Mouse (Mus musculus) embryo, embryonic 11 days (tissue): Measurements from ENCODE around the gene Gm40193.
"Not testable (repeated sequence)": the region's sequence is repeated elsewhere in the genome, so short reads cannot be mapped to it uniquely, and the experiment has no call there.

Source experiments
- DNase-seq: peaks from one replicate; pipeline ENCODE4 v3.0.0-alpha.2; 2015

Gene Gm40193

DNA sequence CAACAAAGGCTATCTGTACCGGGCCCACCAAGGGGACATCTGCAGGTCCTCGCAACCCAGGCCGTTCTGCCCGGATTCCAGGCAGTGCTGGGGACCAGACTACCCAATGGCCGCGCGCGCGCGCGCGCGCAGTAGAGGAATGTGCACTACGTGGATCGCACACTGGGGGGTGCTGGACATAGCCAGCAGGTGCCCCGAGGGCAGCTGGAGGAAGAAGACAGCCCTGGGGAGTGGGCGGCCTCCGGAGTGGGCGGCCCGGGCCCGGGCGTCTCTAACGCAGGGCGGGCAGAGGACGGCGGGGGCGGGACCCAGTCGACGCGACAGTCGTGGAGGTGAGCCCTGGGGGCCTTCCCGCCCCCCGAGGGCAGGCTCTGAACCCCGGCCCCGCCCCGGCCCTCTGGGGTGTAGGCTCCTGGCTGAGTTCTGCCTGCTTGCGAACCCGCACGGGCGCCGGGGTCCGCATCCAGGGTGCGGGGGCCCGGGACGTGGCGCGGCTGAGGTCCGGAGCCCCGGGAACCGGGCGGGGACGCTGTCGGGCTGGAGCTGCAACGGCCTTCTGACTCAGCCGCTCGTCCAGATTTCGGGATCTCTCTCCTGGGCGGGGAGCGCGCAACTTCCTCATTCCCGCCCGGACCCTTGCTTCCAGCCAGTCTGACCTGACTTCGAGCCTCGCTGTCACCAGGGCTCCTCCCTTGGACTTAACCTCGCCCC, 7.3 kb upstream of the Gm40193 start, which contains the start of gene Pld2:
Gene Pld2, plus strand, starts transcription at position 188 of the 711 bp plus-strand sequence.
- DNase-seq, result peak; percentile 94

DNA sequence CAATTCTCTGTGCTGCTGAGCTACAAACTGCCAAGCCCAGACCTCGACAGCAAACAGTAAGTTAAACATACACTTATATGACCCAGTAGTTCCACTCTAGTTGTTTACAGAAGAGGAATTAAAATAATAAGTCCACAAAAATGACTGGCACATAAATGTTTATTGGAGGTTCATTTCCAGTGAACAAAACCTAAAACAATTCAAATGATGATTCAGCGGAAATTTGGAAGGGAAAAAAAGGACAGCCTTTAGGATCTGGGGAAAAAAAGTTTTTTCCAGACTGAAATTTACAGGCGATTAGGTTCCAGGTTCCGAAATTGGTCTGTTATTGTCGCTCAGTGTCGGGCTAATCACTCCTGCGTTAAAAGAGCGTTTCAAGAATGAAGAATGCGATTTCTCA, 6.7 kb upstream of the Gm40193 start:
- DNase-seq, result no peak

DNA sequence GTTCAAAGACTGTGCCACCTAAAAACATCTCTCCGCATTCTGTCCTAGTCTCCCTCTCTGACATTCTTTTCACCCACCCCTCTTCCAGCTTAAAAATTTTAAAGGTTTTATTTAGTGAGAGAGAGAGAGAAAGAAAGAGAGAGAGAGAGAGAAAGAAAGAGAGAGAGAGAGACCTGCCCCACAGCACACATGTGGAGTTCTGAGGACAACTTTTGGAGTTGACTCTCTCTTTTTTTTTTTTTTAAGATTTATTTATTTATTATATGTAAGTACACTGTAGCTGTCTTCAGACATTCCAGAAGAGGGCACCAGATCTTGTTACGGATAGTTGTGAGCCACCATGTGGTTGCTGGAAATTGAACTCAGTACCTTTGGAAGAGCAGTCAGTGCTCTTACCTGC, 1.7 kb downstream of the Gm40193 start:
- DNase-seq, result not testable (repeated sequence)

DNA sequence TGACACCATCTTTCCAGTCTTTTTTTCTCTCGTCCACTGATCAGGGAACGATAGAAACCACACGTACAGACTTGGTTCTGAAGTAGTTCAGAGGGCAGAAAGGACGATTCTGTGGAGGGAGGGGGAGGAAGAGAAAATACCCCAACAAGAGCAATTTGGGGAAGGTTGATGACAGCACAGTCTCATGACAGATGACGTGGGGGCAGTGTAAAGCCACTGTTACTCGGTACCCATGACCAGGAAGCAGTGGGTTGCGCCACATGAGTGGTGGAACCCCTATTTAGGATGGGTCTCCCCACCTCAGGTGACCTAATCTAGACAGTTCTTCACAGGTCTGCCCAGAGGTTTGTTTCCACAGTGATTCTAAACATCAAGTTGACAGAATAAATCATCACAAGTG, 4.1 kb downstream of the Gm40193 start:
- no peak for DNase-seq

DNA sequence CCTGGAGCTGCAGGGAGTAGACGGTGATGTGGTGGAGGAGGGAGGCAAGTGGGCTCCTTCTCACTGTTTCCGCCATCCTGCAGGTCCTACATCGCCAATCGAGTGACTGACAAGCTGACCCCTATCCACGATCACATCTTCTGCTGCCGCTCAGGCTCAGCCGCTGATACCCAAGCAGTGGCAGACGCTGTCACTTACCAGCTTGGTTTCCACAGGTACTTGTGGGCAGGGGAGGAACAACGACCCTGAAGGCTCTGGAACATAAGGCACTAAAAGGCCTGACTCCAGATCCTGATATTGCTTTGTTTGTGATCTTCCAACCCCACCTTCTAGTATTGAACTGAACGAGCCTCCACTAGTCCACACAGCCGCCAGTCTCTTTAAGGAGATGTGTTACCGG, 6.5 kb downstream of the Gm40193 start:
- no peak for DNase-seq

DNA sequence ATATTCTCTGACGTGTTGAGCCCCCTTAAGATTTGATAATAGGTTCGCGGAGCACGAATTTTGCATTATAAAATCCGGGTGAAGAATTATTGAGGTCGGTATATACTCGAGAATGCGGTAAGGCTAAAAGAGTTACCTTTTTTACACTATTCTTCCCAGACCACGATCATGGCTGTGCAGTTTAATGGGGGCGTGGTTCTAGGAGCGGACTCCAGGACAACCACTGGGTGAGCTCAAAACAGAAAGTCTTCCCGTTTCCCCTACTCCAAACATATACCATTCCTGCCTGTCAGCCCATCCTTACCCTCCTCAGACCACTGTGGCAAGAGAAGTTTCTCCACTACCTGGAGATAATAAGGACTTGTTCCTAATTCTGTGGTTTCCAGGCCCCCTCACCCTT, 7.0 kb downstream of the Gm40193 start:
- peak; percentile 30 for DNase-seq

DNA sequence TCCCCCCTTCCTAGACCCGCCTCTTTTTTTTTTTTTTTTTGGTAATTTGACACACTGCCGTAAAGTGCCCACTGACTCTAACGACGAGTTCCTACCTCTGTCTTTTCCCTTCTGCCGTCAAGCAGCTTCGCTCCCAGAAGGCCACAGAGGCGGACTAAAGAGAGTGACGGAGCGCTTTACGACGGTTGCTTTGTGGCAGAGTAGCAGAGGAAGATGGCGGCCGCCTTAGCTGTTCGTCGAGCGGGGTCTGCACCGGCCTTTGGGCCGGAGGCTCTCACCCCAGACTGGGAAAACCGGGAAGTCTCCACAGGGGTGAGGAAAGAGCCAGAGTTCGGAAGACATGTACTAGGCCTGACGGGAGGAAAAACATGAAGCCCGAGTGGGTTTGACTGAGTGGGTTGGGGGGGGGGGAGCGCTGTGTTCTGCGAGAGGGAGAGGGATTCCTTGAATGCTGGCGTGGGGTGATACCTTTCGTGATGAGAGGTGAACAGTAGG, 7.5 kb downstream of the Gm40193 start, which contains the start of gene Psmb6:
Gene Psmb6, plus strand, starts transcription at position 184 of the 495 bp plus-strand sequence.
- DNase-seq, result peak; percentile 97

DNA sequence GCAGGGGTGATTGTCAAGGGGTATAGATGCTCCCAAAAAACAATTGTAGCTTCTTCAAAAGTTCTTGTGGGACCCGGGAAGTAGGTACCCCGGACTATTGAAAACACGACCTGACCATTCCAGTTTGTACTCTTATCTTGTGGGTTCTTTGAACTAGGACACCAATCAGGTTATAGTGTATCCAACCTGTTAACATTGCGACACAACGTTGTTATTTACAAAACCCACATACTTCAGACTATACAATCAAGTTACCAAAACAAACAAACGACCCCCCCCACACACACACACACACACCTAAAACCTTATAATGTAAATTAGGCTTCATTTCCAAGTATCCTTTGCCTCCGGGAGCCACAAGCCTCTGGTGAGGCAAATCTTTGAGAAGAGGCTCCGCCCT, 8.0 kb downstream of the Gm40193 start:
- DNase-seq, result no peak

DNA sequence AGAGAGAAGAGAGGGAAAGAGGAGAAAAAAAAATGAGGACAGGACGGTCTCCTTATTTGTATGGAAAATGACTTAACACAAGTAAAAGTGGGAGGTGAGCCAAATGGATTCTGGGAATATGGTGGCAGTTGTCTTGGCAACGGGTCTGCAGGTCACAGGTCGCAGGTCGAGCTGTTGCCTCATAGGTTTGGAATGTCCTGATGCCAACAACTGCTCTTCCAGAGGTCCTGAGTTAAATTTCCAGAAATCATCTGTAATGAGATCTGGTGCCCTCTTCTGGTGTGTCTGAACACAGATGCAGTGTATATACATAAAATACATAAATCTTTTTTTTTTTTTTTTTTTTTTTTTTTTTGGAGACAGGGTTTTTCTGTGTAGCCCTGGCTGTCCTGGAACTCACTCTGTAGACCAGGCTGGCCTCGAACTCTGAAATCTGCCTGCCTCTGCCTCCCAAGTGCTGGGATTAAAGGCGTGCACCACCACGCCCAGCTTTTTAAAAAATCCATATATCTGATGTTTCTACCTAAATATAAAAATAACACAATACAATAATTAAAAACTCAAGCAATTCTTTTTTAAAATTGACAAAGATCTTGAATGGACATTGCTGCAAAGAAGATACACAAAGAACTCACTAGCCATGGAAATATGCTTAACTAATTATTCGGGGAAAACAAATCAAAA, 9.3 kb downstream of the Gm40193 start:
- peak; percentile 32 for DNase-seq

DNA sequence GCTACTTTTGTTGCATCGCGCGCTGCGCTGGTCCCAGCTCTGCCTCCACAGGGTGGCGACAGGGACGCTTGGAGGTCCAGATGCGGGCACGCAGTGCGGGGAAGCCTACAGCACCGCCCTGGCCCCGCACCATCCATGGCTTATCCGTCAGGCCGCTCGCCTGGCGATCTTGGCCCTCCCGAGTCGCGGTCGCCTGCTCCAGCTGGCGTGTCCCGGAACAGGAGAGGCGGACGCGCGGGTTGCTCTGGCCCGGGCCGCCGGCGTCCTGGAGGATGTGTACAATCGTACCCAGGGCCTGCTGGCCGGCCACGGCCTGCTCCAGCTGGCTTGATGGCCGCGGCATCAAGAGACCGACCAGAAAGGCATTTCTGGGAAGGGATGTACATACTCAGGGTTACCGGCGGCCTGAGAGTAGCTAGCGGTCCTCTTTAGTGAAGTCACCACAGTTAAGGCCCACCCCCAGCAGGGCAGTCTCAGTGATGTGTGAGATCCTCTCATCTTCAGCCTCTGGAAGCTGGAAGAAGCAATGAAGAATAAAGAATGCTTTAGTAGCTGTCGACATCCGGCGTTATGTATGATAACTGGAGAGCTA, 12.5 kb downstream of the Gm40193 start:
- peak; percentile 65 for DNase-seq

DNA sequence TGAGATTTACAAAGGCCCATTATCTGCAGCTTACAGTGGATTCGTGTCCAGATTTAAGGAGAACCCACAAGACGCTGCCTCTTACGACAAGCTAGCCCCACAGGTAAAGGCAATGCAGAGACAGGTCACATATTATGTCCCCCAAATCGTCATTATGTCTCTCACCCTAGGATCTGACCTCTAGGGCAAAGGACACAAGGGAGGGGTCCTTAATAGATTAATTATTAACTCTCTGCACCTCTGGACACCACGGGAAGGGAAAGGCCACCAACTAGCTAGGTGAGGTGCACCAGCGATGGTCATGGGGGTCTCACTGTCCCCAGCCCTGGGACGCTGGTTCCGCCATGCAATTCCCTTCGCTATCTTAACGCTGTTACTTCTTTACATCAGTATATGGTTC, 13.8 kb downstream of the Gm40193 start, which contains the start of gene Gltpd2:
Gene Gltpd2, plus strand, starts transcription at position 274 of the 400 bp plus-strand sequence.
- DNase-seq, result no peak

DNA sequence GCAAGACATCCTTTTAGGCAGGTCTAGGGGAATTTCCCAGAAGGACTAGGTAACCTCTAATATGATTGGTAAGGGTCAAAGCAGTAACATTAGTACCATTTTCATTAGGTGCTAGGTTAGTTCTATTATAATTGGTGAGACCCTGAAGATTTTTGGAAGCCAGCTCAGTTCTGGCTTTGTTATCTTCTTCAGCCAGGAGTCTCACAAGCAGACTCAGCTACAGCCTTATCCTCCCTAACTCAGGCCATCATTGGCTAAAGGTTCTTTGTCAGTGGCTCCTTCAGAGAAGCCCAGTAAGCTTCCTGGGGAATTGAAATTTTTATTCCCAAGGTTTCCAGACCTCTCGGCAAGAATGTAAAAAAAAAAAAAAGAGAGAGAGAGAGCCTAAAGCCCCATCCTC, 14.3 kb downstream of the Gm40193 start:
- DNase-seq, result no peak

DNA sequence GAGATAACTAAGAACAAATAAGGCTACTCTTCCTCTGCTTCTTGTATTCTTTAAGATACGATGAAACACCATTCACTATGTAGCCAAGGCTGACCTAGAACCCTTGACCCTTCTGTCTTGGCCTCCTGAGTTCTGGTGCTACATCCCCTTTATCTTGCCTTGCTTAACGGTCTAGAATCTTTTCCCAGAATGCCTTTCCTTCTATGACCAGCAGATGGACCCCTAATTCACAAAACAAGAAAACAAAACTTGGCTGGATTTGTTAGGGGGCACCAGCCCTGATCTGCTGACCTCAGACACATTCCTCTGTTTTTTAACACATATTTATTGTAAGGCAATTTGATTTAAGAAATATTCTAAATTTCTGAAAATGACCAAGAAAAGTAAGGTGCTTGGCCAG, 16.4 kb downstream of the Gm40193 start:
- peak; percentile 74 for DNase-seq

DNA sequence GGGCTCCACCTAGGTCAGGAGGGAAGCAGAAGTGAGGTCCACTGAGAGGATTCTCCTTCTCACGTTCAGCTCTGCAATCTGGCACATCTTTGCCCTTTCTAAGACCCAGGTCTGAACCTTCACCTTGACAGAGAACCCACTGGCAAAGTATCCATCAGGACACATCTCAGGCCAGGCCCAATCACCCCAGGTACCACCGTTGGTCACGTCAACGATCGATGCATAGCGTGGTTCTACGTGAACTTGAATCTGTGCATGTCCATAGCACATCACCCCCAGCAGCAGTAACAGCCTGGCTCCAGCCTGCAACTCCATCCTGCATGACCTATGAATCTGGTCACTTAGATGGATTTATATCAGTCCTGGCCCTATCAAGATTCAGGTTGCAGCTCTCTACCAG, 18.5 kb downstream of the Gm40193 start, which contains the start of gene Vmo1:
Gene Vmo1, minus strand, starts transcription at position 329 of the 400 bp plus-strand sequence.
- DNase-seq, result no peak

DNA sequence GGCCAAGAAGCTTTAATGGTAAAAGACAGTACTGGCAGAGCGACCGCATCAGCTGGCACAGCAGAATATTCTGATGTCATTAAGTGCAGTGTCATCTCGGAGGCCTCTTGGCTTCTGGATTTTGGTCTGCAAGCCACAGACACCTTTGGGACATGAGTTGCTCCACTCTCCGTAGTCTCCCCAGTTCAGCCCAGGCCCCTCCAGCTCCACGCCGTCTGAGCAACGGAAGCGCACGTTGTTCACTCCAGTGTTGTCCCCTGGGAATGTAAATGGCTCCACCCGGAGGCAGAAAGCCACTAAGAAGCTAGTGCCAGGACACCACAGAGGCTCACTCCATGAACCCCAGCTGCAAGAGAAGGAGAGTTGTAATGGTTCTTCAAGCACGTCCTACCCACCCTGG, 19.2 kb downstream of the Gm40193 start:
- DNase-seq, result no peak

DNA sequence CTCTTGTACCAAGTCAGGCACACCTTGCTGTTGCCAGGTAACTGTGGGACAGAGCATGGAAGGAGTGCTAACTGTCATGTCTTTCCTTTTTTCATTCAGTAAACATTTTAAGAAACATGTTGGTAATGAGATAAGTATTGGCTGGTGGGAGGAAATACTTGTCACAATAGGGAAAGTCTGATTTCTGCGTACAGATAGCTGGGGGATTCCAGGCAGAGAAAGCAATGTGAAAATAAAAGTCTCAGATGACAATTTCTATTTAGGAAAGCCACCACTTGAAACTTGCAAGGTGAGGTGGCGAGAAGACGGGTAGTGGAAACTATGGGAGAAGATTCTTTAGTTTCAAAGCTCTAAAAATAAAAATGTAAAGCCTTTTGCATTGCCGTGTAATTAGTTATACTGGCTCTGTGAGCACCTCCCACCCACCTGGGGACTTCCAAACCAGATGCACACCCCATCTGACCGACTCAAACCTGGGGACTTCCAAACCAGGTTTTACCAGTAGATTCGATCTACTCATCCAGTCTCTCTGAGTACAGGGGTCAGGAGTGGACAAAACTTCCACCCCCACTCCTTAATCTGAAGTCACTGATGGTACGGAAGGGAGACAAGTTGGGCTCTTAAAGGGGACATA, 19.9 kb downstream of the Gm40193 start:
- DNase-seq, result no peak

DNA sequence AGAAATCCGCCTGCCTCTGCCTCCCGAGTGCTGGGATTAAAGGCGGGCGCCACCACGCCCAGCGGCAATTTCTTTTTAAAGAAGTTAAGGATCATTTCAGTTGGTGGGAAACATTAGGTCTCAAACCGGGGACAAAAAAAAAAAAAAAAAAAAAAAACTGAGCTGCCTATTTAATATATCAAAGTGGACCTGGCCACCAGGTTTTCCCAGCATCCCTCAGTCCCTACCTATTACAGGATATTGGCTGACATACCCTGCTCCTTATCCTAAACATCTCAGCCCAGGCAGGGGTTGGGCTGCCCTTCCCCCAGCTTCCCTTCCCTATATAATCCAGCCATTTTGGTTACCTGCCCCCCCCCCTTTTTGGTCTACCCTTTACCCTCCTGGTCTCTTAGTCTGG, 20.9 kb downstream of the Gm40193 start:
- DNase-seq, result no peak

DNA sequence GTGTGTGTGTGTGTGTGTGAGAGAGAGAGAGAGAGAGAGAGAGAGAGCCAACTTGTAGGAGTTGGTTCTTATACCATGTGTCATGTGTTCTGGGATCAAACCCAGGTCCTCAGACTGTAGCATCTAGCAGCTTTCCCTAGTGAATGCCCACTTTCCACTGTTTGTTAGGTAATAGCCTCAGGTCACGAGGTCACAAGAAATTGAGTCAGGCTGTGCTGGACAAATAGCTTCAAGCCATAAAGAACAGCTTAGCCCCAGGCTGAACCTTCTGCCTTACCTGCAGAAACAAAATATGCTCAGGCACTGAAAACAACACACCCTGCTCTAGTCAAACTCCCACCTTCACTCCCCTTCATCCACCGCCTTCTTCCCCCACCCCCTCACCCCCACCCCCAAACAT, 21.5 kb downstream of the Gm40193 start:
- DNase-seq, result no peak

DNA sequence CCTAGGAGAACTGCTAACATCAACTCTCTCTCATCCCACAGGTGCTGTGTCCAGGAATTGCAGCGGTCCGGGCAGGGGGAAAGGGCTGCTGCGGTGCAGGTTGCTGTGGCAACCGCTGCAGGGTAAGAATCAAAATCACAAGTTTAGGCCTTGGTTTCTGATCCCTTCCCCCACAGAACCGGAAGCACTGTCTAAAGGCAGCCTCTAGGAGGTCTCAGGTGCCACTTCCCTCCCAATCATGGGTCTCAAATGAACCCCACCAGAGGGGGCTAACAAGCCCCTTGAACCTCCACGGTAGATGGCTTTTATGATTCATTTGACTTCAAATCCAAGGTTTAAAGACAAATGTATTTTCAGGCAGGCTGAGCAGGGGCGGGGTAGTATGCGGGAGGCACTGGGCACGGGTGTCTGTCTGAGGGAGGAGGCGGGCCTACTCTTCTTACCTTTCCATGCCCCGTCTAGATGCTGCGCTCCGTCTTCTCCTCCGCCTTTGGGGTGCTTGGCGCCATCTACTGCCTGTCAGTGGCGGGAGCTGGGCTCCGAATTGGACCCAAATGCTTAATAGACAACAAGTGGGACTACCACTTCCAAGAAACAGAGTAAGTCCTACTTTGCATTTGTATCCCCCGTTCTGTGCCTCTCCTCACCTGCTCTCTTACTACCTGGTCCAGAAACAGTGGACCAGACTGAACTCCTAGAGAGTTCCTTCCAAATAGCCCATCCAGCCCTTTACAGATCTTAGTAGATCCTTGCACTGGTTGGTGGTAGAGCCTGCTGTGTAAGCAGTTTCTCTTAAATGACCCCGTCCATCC, 22.8 kb downstream of the Gm40193 start:
- DNase-seq, result peak; percentile 74

DNA sequence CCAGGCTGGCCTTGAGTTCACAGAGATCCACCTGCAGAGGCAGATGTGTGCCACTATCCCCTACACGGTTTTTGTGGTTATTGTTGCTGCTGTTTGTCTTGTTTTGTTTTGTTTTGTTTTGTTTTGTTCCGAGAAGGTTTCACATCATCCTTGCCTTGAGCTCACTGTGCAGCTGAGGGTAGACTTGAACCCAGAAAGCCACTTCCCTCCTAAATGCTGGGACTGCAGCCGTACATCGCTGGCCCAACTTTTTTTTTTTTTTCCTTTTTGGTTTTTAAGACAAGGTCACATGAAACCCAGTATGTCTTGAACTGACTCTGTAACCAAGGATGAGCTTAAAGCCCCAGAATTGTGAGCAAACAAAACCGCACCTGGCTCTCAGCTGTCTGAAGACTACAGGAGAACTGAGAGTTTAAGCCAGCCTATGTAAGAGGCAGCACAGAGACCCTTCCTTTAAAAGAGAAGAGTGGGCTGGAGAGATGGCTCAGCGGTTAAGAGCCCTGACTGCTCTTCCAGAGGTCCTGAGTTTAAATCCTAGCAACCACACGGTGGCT, 25.7 kb downstream of the Gm40193 start:
- DNase-seq, result no peak

DNA sequence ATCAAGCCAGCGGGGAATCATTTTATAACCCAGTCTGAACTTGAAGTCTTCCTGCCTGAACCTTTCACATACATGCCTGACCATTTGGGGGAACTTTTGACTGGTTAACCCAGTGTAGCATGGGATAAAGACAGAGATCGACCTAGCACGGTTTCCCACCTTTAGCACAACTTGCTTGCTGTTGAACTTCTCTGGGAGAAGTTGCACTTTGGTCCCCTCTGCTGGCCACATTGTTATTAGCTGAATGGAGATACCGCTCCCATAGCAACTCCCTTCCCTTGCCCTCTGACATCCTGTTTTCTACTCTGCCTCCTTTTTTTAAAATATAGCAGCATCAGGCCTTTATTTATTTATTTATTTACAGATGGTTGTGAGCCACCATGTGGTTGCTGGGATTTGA, 26.4 kb downstream of the Gm40193 start:
- DNase-seq, result peak; percentile 71

DNA sequence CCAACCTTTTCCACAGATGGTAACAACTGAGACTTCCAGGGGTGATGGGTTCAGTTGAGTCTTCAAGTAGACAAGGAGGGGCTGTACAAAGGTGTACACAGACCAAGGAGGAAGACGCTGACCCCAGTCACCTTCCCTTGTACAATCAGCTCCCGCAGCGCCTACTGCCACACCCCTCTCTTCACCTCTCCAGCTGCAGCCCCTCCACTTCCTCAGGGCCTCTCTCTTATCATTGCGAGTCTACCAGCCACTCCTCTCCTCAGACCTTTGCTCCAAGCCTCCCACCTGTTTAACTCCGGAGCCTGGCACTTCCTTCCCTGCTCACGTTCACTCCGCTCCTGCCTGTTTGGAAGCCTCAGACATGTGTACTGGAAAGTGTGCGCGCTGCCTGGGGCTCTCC, 27.8 kb downstream of the Gm40193 start, which contains the start of gene Tm4sf5:
Gene Tm4sf5, plus strand, starts transcription at position 275 of the 400 bp plus-strand sequence.
- no peak for DNase-seq
